Mouse (Mus musculus) gonadal fat pad, adult 2 months (tissue): ENCODE results near the gene Usp36. TPM values are rescaled to one million over a fixed set of nuclear protein-coding genes. Genes with fewer than 3 reads are reported as not detected.

Source experiments
- DNase-seq: peaks from one replicate; pipeline ENCODE4 v3.0.0-alpha.2; 2012; ENCODE audit warnings: low read depth
- polyA plus RNA-seq: library from polyadenylated mRNA; depleted of rRNA; stranded (reverse); fragments of >200 nt; gene quantifications from 2 replicates; pipeline ENCODE4 v1.2.3, GENCODE M21; 2012

The Usp36 gene
- polyA plus RNA-seq, 1 experiment: 13.6 TPM

DNA sequence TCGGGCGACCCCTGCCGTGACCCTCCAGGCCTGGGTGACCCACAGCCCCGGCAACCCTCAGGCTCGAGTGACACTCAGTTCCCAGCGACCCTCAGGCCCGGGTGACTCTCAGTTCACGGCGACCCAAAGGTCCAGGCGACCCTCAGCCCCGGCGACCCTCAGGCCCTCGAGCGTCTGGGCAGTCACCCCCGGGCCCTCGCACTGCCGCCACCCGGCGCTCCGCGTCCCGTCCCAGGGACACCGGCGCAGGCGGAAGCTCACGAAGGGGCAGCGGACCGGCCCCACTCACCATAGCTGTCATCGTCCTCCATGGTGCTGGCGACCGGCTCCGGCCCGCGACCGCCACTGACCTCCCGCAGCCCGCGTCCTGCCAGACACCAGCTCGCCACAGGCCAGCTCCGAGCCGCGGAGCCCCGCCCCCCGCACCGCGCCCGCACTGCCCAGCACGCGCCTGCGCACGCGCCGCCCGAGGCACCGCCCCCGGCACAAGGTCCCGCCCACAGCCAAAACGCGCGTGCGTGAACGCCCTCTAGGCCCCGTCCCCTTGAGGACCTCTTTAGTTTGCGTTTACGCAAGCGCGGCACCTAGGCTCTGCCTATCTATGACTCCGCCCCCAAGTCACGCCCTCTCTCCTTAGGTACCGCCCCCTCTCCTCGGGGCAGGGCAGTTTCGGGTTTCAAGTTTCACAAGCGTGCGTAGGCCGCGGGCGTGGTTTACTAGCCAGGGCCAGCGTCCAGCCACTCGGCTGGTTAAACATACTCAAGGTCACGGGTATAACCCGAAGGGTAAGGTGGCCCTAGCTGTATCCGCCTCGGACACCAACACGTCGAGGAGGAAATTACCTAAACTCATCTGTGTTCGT, 41.7 kb downstream of the Usp36 start, which contains the start of gene Cyth1:
TSS of gene Cyth1 (minus strand) at position 443 of the 862 bp plus-strand sequence.
- DNase-seq: peak; percentile 85

DNA sequence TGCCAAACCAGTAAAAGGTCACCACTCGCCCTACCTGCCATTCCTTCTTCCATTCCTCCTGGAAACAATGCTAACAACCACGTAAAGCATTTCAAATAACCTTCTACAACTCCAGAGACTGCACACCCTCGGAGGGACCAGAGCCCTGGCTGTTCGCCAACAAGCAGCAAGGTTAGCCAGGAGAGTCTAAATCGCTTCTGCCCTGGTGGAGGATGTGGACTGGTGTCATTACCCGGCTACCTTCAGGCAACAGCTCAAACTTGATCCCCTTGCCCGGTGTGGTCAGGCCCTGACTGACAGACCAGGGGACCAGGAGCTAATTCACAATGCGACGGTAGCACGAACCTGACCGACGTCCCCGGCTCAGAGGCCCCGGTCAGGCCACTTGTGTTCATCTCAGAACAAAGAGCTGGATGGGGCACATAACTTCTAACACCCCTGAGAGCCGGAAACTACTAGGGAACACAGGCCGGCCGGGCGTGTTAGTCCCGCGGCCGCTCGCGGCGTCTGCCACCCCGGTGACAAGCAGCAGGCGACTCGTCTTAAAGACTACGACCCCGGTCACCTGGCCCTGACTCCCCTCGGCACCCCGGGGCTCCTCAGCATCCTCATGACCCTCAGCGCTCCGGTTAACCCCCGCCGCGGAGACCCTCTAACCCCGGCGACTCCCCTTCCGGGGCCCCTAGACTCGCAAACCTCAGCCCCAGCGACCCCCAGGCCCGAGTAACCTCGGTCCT, 42.5 kb downstream of the Usp36 start:
- DNase-seq: no peak

DNA sequence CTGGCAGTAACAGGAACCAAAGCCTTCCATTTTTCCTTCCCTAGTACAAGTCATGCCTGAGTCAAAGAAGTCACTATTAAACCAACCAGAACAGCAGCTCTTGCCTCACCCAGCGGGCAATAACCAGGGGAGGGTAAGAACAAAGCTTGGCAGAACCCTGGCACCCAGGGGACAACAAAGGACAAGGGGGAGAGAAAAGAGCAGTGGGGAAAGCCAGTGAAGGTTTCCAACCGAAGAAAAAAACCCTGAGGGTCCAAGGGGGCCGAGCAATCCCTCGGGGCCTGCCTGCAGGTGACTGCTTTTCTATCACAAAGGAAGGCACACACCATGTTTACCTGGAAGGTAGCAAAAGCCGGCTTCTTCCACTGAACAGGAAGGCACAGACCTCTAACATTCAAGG, 43.3 kb downstream of the Usp36 start:
- no peak for DNase-seq

DNA sequence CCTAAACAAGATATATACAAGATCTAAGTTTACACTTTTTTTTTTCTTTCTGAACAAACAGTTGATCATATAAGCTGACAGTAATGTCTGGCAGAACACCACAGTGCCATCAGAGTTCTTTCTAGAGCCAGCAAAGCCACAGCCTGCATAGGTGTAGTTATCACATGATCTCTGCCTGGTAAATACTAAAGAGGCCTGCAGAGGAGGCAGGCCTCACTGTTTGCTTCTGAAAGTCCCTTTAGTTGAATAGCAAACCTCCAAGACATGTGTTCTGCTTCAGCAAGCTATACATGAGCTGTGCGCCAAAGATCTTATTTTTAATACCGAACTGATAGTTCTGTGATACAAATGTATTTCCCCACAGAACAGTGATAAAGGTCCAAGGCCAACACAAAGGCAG, 44.9 kb downstream of the Usp36 start:
- no peak for DNase-seq

DNA sequence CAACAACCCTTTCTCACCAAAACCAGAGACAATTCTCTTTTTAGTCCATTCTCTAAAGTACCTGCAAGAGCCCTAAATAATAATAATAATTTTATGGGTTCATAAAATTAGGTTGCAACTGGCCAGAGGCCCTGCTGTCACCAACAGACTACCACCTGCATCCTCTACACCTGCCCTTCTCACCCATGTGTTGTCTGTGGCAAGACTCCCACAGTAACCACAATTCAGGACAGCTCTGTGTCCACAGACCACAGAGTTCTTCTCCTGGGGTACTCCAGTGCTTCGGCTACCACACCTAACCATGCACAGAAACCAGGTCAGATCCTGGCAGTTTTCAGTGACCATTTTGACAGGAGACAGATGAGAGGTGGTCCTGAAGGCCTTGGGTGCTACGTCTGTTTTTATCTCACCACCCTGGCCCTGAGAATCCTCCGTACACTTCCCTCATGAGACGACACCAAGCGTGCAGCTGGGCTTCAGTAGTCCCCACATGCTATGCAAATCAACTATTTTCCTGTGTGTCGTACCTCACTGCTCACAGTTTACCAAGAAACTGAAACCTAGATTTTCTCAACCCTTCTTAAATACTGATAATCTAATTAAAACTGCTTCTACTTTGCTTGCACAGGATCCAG, 46.3 kb downstream of the Usp36 start:
- no peak for DNase-seq

DNA sequence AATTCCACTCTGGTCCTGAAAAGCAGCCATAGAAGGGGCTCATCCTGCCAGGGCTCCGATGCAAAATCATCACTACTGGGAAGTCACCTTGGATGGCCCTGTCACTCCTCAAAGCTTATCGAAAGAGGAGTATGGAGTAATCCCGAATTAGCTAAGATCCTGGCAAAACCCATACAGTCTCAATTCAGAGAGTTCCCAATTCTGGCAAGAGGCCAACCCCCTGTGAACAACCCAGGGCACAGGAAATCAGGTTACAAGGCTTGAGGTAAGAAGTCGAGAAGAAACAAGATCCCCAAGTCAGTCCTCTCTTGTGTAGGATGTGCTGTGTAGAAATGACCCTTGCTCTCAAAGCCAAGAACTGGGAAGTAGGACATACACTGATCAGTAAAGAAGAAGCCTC, 47.5 kb downstream of the Usp36 start:
- no peak for DNase-seq

DNA sequence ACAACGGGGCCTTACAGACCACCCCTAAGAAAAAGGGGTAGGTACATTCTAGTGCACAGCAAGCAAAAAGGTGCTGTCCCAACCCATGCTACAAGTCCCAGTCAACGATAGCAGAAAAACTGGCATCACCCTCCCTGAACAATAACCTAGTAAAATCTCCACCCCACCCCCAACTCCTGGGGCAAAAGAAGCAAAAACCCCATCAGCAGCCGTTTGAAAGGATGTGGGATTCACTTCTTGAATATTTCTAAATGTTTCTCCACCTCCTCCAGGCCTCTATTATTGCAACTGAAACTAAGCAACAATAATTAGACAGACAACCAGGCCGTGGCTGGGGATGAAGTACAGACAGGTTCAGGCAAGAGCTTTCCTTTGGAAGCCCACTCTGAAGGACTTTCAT, 49.7 kb downstream of the Usp36 start:
- no peak for DNase-seq

DNA sequence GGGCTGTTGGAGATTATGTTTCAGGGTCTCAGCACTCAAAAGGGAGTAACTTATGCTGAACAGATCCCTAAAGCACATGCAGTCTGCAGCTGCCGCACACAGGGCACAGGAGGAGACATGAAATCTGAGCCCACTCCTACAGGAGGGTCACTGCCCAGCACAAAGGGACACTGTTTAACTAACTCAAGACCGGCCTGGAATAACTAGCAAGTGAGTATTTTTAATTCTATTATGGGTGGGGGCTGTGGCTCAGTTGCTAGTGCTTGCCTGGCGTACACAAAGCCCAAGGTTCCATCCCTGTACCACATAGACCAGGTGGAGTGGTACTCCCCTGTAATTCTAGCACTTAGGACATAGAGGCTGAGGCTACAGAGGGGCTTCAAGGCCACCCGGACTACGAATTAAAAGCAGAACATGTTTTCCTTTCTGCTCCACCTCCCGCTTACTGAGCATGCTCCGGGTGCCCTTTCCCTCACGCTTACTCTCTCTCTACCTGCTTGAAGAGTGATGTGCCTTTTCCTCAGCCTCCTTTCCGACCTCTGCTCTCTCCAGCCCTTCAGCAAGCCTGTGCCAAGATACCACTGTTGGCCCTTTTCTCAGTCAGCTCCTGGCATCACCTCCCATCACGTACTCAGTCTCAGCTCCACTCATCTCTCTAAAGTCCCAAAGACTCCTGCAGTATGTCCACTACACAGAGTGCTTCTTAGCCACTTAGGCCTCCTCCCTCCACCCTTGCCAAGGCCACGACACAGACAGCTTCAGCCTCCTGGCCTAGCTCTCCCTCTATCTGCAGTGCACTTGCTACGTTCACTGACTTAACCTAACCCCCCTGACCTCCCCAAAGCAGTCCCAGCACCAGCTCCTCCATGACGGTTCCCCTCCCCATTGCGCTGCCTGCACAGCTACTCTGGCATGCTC, 50.5 kb downstream of the Usp36 start:
- no peak for DNase-seq

DNA sequence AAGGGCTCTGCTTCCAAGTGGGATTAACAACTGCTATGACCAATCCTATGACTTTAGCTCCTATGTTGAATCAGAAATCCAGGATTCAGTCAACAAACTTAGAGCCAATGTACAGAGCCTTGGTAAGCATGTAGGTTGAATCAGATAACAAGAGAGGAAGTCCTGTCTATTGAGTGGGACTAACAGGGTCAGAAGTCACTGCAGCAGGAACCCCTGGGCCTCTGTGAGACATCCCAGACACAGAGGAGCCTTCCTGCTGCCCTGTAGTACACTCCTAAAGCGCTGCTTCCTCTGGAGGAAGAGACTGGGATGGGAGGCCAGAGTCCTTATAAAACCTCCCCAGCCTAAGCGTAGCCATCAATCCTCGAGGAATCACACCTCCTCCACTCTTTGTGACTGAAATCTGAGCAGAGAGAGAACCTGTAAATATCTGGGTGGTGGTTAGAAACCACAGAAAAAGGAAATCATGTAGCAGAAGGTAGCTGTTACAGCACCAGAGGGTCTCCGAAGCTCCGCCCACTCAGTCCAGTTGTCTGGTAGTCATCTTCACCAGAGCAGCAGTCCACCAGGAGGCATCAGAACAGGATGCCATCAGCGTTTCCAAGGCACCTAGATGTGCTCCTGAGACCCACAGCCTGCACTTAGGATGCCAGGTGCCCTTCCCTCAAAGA, 53.4 kb downstream of the Usp36 start:
- DNase-seq: no peak

DNA sequence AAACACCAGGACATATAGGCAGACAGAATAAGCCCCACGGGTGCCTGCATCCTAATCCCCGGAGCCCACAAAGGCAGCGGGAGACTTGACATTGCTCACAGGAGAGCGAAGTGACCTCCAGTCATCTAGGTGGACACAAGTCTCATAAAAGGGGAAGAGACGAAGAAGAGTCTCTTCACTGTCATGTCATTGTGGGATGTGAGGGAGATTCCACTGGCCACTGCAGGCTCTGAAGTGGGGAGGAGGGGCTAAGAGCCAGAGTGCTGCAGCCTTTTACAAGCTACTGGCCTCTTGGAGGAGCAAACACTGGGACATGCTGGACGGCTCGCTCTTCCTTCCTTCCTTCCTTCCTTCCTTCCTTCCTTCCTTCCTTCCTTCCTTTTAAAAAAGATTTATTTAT, 55.1 kb downstream of the Usp36 start:
- no peak for DNase-seq

DNA sequence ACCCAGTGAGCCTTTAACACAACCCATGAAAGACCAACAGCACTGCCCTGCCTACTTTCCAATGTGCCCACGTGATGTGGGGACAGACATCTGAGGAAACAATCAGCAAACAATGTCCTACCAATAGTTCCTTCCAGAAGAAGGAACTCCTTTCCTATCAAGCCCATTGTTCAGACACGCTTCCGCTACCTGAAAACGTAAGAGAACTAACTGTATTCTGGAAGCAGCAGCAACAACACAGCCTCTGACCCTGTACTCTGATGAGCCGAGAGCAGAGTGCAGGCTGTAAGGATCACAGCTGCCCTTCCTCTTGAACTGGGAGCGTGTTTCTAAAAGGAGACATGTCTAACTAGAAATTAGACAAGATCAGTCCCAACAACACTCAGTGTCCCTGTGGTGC, 55.5 kb downstream of the Usp36 start:
- DNase-seq: no peak

DNA sequence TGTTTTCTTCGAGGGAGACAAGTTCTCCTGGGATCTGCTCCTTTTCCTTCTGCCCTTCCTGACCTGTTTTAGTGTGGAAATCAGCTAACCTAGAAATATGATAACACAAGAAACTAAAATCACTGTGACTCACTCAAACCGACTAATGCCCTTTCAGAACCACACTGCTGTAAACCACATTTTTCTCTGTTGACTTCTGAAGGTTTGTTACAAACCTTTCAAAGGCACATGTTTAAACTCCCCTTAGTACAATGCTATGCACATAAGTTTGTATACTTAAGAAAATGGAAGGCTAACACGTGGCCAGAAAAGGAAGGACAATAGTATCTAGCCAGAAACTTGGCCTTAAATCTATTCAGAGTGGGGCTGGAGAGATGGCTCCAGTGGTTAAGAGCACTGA, 56.1 kb downstream of the Usp36 start:
- no peak for DNase-seq

DNA sequence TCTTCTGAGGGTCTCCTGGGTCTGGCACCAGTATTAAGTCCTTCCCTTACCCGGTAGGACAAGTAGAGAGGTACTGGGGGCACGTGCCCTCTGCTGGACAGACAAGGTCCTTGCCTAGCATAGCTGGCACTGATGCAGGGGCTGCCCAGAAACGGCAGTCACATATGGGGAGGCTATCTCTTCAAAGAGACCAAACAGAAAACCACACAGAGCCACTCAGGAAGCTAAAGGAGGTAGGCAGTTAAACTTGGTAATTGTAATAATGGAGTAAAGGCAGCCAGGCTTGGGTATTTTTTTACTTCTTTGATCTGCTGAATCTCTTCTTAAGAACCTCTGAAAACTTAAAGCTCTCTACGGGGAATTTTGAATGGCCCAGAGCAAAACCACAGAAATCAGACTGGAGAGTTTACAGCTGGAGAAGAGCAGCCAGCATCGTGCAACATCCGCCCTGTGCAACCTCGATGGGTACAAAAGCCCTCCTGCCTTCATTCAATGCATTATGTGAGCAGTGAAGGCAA, 57.7 kb downstream of the Usp36 start:
- no peak for DNase-seq

DNA sequence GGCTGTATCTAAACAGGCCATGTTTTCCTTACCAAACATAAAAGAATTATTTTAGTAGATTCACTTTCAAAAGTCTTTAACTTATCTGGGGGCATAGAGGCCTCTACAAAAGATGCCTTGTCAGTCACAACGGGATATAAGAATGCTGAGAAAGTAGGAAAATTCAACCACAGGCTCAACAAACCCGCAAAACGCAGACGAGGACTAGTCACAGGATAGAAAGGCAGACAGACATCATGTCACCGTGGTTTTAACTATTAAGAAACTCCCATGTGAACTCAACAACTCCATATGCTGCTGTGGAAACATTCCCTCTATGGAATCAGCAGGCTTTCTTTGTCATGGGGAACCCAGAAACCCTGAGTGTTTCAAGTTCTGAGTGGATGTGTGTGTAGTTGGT, 60.1 kb downstream of the Usp36 start:
- no peak for DNase-seq

DNA sequence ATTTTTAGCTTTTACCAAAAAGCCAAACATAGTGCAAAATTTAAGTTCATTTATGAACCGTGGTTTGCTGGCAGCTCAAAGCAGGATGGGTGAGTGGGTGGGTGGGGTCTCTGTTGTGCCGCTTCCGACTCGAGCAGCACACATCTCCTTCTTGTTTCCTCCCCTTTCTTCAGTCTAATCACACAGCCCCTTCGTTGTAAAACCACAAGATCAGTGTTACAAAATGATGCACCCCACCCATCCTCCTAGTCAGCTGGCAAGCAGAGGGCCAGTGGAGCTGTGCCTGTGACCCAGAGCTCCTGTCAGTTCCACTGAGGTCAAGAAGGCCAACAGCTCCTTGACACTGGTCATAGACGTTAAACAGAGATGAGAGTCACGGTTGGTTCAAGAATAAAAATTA, 62.4 kb downstream of the Usp36 start:
- no peak for DNase-seq

DNA sequence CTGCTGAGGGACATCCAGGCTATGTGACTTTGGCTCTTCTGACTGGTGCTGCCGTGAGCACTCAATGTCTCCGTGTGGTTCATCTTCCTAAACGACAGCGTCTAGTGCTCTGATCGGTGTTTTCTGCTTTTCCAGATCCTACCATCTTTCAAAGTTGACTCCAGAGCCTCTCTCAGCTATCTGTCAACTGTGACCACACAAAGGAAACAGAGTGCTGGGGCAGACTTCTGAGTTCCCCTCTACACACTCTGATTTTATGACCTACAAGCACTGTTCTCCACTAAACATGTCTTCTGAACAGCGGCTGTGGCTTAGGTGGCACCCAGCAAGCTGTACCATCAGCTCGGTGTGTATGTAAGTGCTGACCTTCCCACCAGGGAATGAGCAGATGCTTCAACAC, 63.2 kb downstream of the Usp36 start:
- DNase-seq: no peak

DNA sequence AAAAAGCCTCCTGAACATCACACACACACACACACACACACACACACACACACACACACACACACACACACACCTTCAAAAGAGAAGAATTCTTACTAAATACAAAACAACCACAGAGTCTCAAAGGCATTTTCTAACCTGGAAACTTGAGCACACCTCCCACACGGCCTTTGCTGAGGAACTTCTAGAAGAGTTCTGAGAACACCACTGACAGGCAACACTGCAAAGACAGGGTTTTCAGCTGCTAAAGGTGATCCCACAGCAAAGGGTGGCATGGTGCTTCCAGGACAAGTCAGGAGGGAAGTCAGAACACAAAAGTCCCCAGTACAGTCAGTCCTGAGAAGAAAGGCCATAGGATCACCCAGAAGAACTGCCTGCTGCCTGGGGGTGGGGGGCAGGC, 64.2 kb downstream of the Usp36 start:
- DNase-seq: no peak

DNA sequence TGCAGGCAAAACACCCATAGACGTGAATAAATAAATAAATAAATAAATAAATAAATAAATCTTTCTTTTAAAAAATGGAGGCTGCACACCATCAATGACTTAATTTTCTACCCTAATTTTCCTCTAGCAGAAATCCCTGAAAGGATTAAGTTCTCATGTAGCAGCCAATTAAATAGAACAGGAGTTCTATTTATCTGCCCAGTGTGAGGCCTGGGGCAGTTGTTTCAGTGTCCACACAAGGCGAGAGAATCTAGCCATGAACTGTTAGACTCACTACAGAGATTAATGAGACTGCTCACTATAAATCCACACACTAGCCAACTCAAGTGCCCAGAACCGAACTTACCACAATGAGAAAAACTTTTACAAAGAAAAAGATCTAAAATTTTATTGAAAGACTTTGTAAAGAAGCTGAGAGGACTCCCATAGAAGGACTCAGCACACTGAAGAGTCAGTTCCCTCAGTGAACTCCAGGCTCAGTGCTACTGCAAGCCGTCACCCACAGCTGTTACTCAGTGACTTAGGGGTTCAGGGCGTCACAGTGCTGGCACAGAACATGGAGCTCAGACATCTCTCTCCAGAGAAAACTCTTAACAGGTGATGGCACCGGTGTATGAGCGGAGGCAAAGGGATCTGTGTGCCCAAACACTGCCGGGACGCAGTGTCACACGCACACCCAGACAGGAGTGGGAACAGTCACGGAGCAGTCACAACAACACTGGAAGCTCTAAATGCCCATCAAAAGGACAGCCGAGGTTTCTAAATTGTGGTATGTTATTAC, 64.8 kb downstream of the Usp36 start:
- DNase-seq: no peak

DNA sequence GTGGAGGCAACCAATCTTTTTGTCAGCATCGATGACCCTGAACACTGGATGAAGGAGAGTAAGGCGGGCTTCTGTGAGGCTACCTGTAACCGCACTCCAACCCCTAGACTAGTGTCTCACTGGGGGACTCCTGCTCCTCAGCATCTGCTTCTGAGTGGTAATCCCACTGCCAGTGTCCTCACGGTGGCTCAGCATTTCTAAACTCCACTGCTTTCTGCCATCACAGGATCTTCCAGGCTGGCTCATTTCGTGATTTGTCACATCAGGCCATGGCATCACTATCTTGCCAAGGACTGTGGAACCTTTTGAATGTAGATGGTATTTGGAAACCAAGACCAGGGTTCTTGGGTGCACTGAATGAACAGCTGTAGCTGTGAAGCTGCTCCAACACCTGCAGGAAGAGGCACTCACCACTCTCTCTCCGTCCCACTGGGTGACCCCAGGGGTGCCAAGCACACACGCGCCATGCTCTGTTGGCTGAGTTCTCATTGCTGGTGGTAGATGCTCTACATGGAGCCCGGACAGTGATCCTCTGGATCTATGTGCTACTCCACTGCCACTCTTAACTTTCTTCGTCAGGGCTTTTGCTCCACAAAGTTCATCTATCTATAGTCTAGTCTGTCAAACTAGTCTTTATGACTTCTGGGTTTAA, 66.5 kb downstream of the Usp36 start:
- DNase-seq: no peak

DNA sequence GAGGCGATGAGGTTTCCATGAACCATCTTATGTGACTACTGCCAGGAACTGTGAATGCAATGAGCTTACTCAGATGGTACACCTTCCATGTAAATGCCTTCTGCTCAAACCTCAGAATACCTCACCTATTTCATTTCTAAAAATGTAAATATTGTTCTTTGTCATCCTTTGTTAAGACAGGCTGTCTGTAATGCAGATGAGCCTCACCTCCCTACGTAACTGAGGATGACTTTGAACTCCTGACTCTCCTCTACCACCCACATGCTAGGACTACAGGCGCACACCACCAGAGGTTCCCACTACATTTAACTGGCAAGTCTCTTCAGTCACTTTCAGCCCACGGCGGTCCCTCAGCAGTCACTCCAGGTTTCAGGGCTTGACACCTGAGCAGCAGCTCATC, 67.1 kb downstream of the Usp36 start:
- no peak for DNase-seq
